Mouse (Mus musculus): ENCODE measurements around the gene Gnai2. TPM values are rescaled to one million over a fixed set of nuclear protein-coding genes. Genes with fewer than 3 reads are reported as not detected.
A peak's percentile ranks its signal among the peaks of the same experiment; 100 is the strongest.

Gnai2 gene
- total RNA-seq, 2 experiments from 2014 or later: 162 to 189 TPM

- ATAC-seq (replicated peaks; ENCODE audit: low FRiP score, poor library complexity, severe bottlenecking): no peak
Observed at GRCm38 (mm10) chr9:107596619-107597569, 38.3 kb downstream of the Gnai2 start.

- no peak for ATAC-seq (replicated peaks; ENCODE audit: low FRiP score, poor library complexity, severe bottlenecking)
Observed at GRCm38 (mm10) chr9:107594281-107595062, 40.7 kb downstream of the Gnai2 start.

GRCm38 (mm10) chr9:107593101-107593976, 41.8 kb downstream of the Gnai2 start:
- no peak for ATAC-seq (replicated peaks; ENCODE audit: low FRiP score, poor library complexity, severe bottlenecking)

- no peak for ATAC-seq (replicated peaks; ENCODE audit: low FRiP score, poor library complexity, severe bottlenecking)
Observed at GRCm38 (mm10) chr9:107590773-107591060, 44.5 kb downstream of the Gnai2 start.

GRCm38 (mm10) chr9:107590058-107590772, 45.0 kb downstream of the Gnai2 start:
- peak; percentile 53 for ATAC-seq (replicated peaks; ENCODE audit: low FRiP score, poor library complexity, severe bottlenecking)

- ATAC-seq (replicated peaks; ENCODE audit: low FRiP score, poor library complexity, severe bottlenecking): peak; percentile 60
Observed at GRCm38 (mm10) chr9:107587833-107588639, 47.1 kb downstream of the Gnai2 start.

GRCm38 (mm10) chr9:107586974-107587832, 48.0 kb downstream of the Gnai2 start, which contains the start of gene Ifrd2:
Gene Ifrd2, plus strand, starts transcription at chr9:107587642.
- ATAC-seq (replicated peaks; ENCODE audit: low FRiP score, poor library complexity, severe bottlenecking): peak; percentile 71

GRCm38 (mm10) chr9:107586504-107586903, 48.7 kb downstream of the Gnai2 start:
- no peak for ATAC-seq (replicated peaks; ENCODE audit: low FRiP score, poor library complexity, severe bottlenecking)

GRCm38 (mm10) chr9:107583174-107583573, 52.0 kb downstream of the Gnai2 start:
- ATAC-seq (replicated peaks; ENCODE audit: low FRiP score, poor library complexity, severe bottlenecking): no peak

- no peak for ATAC-seq (replicated peaks; ENCODE audit: low FRiP score, poor library complexity, severe bottlenecking)
Observed at GRCm38 (mm10) chr9:107582509-107583062, 52.6 kb downstream of the Gnai2 start.

GRCm38 (mm10) chr9:107581584-107581983, 53.6 kb downstream of the Gnai2 start:
- ATAC-seq (replicated peaks; ENCODE audit: low FRiP score, poor library complexity, severe bottlenecking): 0 out of 2 replicates have a peak, but pooled peaks have one; percentile 11

- peak; percentile 77 for ATAC-seq (replicated peaks; ENCODE audit: low FRiP score, poor library complexity, severe bottlenecking)
Observed at GRCm38 (mm10) chr9:107580501-107581317, 54.5 kb downstream of the Gnai2 start, which contains the start of gene Hyal3. Gene Hyal3, plus strand, starts transcription at chr9:107580818.

- no peak for ATAC-seq (replicated peaks; ENCODE audit: low FRiP score, poor library complexity, severe bottlenecking)
Observed at GRCm38 (mm10) chr9:107579023-107579900, 55.9 kb downstream of the Gnai2 start.

- ATAC-seq (replicated peaks; ENCODE audit: low FRiP score, poor library complexity, severe bottlenecking): no peak
Observed at GRCm38 (mm10) chr9:107578587-107578986, 56.6 kb downstream of the Gnai2 start, which contains the start of gene Naa80. Gene Naa80, plus strand, starts transcription at chr9:107578887.

GRCm38 (mm10) chr9:107577871-107578270, 57.3 kb downstream of the Gnai2 start:
- no peak for ATAC-seq (replicated peaks; ENCODE audit: low FRiP score, poor library complexity, severe bottlenecking)
